Mouse (Mus musculus): Measurements from ENCODE around the gene Rab3d. TPM values are rescaled to one million over a fixed set of nuclear protein-coding genes. Genes with fewer than 3 reads are reported as not detected.
A peak's percentile ranks its signal among the peaks of the same experiment; 100 is the strongest.

The Rab3d gene
- total and polyA plus RNA-seq, 3 experiments: 22.9 to 44.2 TPM; not detected in 1

- peaks cover 3% of the 10 kb centered on the region; the same call in 1 of the 2 replicates for H3K79me2 ChIP-seq (ENCODE audit: control insufficient read depth, insufficient read depth, low read length, poor library complexity)
- H3K9ac ChIP-seq (ENCODE audit: control insufficient read depth, low read depth, low read length, poor library complexity, severe bottlenecking): peak overlapping the region; percentile 11; the same call in 1 of the 2 replicates
- peak overlapping the region; percentile 2; the same call in 1 of the 2 replicates for H3K27ac ChIP-seq (ENCODE audit: control insufficient read depth, low read depth, low read length)
- DNase-seq (ENCODE audit: low read depth, low spot score): peak; percentile 63
- no peaks in the 10 kb centered on the region for H3K9me3 ChIP-seq (replicated peaks; ENCODE audit: insufficient read depth, low read length)
- peak overlapping the region in 1 of 2 experiments; percentile 63; a peak in 2 of 4 replicates for H3K4me3 ChIP-seq (ENCODE audit: control insufficient read depth in 1 of 2, insufficient read depth in 1 of 2, low read depth in 2 of 2, low read length in 2 of 2)
- no peaks in the 10 kb centered on the region for H3K27me3 ChIP-seq (ENCODE audit: control insufficient read depth in 1 of 2, insufficient read depth in 2 of 2, low read length in 2 of 2)
- peaks cover 14 to 19% of the 10 kb centered on the region in 2 experiments for H3K4me1 ChIP-seq (ENCODE audit: control insufficient read depth in 1 of 2, insufficient read depth in 2 of 2, low read length in 2 of 2)
- TF ChIP-seq USF1 (IDR thresholded peaks at IDR 0.05; ENCODE audit: low read depth, low read length) (peak; percentile 71), SIN3A (IDR thresholded peaks at IDR 0.05; ENCODE audit: low read length) (peak; percentile 44; the same call in 1 of the 2 replicates), KAT2A (conservative IDR thresholded peaks at IDR 0.05; ENCODE audit: low read depth, low read length) (no peak), RCOR1 (IDR thresholded peaks at IDR 0.05; ENCODE audit: low read depth, low read length) (no peak), POLR2AphosphoS5 (IDR thresholded peaks at IDR 0.05; ENCODE audit: borderline replicate concordance, low read depth, low read length) (no peak), NRF1 (IDR thresholded peaks at IDR 0.05; ENCODE audit: insufficient read depth, low read depth, low read length, poor library complexity, severe bottlenecking) (no peak), MXI1 (IDR thresholded peaks at IDR 0.05; ENCODE audit: low read depth, low read length) (peak; percentile 11; the same call in 1 of the 2 replicates), MYC (IDR thresholded peaks at IDR 0.05; ENCODE audit: low read depth, low read length) (peak; percentile 70; the same call in 1 of the 2 replicates), TBP (IDR thresholded peaks at IDR 0.05; ENCODE audit: low read depth, low read length) (peak; percentile 85), CHD1 (IDR thresholded peaks at IDR 0.05; ENCODE audit: low read depth, low read length) (0 out of 2 replicates have a peak, but pooled peaks have one; percentile 3), CTCF (IDR thresholded peaks at IDR 0.05 in 2 of 3, conservative IDR thresholded peaks at IDR 0.05 in 1 of 3; ENCODE audit: control insufficient read depth in 1 of 3, insufficient read depth in 1 of 3, low read depth in 2 of 3, low read length in 3 of 3, poor library complexity in 1 of 3, severe bottlenecking in 1 of 3) (peak in 1 of 3 experiments; percentile 27; a peak in 2 of 6 replicates)
- H3K36me3 ChIP-seq (ENCODE audit: control insufficient read depth in 1 of 2, insufficient read depth in 2 of 2, low read length in 2 of 2): peaks cover 0 to 17% of the 10 kb centered on the region in 2 experiments; a peak in 2 of 4 replicates
Measured at GRCm38 (mm10) chr9:21918692-21919384, 846 bp upstream of the Rab3d start.

DNA sequence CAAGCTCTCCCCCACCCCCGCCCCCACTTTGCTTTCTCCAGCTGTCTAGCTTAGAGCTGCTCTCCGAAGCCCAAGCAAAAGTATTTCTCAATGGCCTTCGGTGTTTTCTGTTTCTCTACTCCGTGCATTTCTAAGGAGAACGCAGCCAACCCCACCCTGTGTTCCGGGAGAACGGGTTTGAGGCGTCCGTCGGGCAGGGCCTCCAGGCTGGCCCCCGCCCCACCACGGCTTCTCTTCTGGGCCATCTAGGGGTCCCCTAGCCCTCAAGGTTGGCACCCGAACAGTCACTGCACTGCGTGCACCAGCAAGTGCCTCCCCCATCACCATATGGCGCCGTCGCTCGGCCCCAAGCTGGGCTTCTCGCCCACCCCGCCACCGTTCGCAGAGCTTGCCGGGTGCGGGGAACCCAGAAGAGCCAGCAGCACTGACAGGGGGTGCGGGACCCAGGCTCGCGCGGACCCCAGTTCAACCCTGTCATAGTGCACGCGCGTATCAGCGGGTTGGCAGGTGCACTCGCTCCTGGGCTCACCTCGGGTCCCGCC lies 428 bp downstream of the Rab3d start:
- peaks cover 0 to 9% of the 10 kb centered on the region in 2 experiments; a peak in 2 of 4 replicates for H3K36me3 ChIP-seq (ENCODE audit: control insufficient read depth in 1 of 2, insufficient read depth in 2 of 2, low read length in 2 of 2)
- peak; percentile 26; the same call in 1 of the 2 replicates for TF ChIP-seq CHD1 (IDR thresholded peaks at IDR 0.05; ENCODE audit: low read depth, low read length)
- 0 out of 2 replicates have a peak, but pooled peaks have one; percentile 18 for TF ChIP-seq ZC3H11A (IDR thresholded peaks at IDR 0.05; ENCODE audit: low read depth, low read length)
- TF ChIP-seq POLR2AphosphoS5 (IDR thresholded peaks at IDR 0.05; ENCODE audit: borderline replicate concordance, low read depth, low read length): peak; percentile 43; the same call in 1 of the 2 replicates
- no peak for TF ChIP-seq ZNF384 (IDR thresholded peaks at IDR 0.05; ENCODE audit: low read depth, low read length)
- no peak; the same call in 1 of the 2 replicates for TF ChIP-seq SMC3 (IDR thresholded peaks at IDR 0.05; ENCODE audit: low read depth, low read length)
- peak; percentile 18; the same call in 1 of the 2 replicates for TF ChIP-seq SIN3A (IDR thresholded peaks at IDR 0.05; ENCODE audit: low read length)
- H3K27ac ChIP-seq (ENCODE audit: control insufficient read depth, low read depth, low read length): no peak overlapping the region
- H3K9me3 ChIP-seq (replicated peaks; ENCODE audit: insufficient read depth, low read length): no peaks in the 10 kb centered on the region
- DNase-seq (ENCODE audit: low read depth, low spot score): no peak
- no peaks in the 10 kb centered on the region for H3K27me3 ChIP-seq (ENCODE audit: control insufficient read depth in 1 of 2, insufficient read depth in 2 of 2, low read length in 2 of 2)
- H3K4me1 ChIP-seq (ENCODE audit: control insufficient read depth in 1 of 2, insufficient read depth in 2 of 2, low read length in 2 of 2): peaks cover 7 to 9% of the 10 kb centered on the region in 2 experiments; a peak in 3 of 4 replicates
- peaks cover 3% of the 10 kb centered on the region; the same call in 1 of the 2 replicates for H3K79me2 ChIP-seq (ENCODE audit: control insufficient read depth, insufficient read depth, low read length, poor library complexity)
- peak overlapping the region; percentile 61 for H3K9ac ChIP-seq (ENCODE audit: control insufficient read depth, low read depth, low read length, poor library complexity, severe bottlenecking)
- H3K4me3 ChIP-seq (ENCODE audit: control insufficient read depth in 1 of 2, insufficient read depth in 1 of 2, low read depth in 2 of 2, low read length in 2 of 2): peak overlapping the region; percentile 65 to 94
